Mouse (Mus musculus) B cell, adult 2 months (primary cell): ENCODE measurements around the gene Msgn1.

Experiments used
- DNase-seq, 2 experiments: peaks; one replicate each; pipeline ENCODE4 v3.0.0; 2022

Msgn1 gene

DNA sequence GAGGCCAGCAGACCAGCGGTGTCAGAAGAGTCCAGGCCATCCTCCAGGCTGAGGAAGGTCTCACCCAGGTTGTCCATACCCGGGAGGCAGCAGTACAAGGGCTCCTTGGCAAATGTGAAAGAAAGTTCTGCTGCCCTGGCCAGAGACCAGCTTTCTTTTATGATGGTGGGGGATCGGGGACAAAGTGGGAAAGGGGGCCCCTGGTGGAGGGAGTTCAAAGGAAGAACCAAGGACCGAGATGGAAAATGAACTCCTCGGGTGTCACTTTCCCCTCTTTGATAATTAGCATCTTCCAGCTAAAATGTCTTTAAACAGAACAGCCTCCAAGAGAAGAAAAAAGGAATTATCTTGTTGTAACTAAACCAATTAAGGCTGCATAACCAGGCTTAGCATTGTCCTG is at the start of gene Msgn1:
TSS of gene Msgn1 (minus strand) at position 101 of the 400 bp plus-strand sequence.
- DNase-seq = no peak

DNA sequence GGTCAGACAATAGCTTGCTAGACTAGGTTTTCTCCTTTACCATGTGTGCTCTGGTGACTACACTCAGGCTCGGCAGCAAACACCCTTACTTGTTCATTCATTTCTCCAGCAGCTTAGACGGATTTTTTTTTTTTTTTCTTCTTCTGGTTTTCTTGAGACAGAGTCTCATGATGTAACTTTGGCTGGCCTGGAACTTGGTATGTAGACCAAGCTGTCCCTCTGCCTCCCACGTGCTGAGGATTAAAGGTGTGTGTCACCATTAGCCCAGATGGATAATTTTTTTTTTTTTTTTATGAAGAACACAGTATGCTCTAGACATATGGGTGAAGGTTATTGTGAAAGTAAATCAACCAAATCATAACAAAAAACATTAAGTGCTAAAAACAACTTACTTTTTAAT is 41.5 kb upstream of the Msgn1 start:
- DNase-seq = no peak

DNA sequence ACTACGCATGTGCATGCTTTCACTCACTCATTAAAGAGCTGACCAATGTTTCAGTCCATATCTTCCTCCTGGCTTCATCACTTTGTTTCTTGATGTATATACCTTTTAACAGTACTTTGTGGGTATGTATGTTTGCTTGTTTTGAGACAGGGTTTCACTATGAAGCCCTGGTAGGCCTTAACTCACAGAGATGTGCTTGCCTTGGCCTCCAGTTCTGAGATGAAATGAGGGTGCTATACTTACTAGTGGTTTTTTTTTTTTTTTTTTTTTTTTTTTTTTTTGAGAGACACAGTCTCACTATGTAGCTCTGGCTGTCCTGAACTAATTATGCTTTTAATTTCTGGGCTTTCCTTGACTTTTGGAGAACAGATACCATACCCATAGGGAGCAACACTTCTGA is 38.7 kb upstream of the Msgn1 start:
- no peak for DNase-seq

DNA sequence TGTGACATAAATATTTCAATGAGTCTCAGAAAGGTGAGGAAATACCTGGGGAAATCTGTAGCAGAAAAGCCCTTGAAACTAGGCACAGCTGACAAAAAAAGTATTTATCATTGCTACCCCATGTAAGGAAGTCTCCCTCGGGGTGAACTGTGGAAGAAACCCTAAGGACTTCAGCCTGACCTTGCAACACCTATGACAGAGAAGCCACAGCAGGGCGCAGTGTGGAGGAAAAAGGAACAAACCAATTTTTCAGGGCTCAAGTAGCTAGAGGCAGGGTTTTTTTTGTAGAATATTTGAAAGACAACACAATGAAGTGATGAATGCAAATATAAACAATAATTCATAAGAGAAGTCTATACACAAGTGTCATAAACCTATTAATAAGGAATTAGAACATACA is 27.2 kb upstream of the Msgn1 start:
- no peak for DNase-seq

DNA sequence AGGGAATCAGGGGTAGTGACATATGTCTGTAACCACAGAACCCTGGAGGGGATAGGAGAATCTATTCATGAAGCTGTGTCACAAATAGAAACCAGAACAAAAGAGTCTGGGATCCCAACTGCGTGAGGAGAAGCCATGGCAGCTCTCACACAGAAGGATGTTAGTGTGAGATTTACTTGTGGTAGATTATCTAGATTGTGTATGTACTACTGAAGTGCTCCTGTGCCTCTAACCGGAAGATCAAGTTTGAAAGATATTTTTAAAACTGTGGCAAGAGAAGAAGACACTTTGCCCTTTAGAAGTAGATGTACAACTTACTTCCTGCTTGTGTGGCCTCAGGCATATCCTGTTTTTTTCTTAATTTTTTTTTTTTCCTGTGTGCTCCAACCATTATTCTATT is 21.5 kb upstream of the Msgn1 start:
- no peak for DNase-seq

DNA sequence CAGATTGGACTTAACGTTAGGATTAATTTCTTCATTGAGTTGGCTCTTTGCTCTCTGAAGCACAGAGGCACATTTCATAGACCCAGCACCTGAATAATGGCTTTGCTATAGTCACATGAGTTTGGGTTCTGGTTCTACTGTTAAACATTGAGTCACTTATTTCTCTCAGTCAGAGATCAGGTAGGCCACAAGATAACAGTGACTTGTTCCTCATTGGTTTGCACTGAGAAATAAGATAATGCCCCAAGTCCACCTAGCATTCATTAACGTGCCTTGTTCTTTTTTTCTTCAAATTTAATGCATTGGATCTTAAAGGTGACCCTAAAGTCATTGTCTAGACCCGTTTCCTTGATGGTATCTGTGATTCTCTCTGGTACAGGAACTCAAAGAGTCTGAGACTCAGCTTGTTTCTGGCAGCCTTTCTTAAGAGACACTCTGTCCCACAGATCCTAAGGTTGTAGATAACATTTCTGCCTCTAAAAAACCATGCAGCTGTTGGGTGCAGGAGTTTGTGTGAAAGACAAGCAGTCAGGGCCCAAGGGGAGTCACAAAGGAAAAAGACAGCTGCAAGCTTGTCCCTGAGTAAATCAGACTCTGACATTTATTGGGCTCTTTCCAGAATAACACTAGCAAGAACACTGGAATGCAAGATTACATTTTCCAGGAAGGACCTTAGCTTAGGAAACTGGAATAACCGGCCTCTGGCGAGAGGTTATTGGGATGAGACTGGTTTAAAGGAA is 17.9 kb upstream of the Msgn1 start:
- no peak for DNase-seq

DNA sequence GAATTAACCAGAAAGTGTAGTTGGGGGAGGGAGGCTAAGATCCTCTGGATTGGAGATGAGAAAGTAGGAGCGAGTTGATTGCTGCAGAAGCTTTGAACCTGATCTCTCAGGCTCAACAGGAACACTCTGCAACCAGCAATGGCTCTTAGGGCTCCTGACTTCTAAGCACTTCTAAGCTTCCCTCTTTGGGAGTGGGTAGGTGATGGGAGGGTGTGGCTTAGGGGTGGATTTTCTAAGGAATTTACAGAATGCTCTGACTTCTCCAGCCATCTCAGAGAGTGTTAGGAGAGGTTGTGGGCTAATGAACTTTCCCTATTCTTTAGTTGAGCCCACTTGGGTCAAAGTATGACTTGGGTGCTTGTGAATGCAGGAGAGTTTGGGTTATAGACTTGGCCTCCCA is 17.4 kb upstream of the Msgn1 start:
- no peak for DNase-seq

DNA sequence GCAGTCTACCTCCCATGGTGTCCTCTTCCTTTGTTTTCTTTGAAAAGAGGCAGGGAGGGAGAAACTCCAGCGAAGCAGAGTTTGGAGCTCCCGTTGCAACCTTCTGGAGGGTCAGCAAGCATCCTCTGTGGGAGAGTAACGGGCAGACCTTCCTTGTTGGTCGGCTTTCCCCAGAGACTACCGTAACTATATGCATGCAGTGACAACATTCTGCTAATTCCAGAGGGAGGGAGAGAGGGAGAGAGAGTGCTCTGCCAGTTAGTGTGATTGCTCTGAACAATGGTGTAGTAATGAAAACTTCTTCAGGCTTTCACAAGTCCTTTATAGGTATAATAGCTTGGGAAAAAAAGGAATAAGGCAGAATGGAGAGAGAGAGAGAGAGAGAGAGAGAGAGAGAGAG is 15.9 kb upstream of the Msgn1 start:
- no peak for DNase-seq

DNA sequence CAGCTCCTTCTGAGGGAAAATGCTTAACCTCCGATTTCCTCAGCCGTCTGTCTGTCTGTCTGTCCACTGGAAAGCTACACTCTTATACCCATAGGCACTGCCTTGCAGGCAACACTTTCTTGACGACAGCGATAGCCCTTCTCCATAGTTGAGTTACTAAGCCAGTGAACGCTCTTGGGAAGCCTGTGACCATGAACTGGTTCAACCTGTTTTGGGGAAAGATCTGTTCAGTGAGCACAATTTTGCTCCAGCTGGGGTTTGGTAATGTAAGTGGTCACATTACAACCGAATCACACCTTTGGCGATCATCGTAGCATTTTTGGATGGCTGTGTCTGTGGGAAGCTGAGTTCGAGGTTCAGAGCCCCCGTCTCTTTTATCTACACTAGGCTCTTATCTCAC is 14.3 kb upstream of the Msgn1 start:
- DNase-seq = no peak

DNA sequence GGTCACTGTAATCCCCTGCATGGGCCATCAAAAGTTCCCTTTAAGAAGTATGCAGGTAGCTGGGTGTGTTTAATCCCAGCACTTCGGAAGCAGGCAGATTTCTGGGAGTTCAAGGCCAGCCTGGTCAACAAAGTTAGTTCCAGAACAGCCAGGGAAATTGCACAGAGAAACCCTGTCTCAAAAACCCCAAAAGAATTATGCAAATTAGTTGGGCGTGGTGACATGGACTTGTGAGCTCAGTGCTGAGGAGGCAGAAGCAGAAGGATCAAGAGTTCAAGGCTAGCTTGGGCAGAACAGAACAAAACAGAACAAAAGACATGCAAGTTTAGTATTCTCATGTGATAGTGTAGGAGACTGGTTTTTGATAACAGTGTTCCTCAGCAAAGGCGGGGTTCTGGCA is 13.8 kb upstream of the Msgn1 start:
- peak; percentile 32 to 39 for DNase-seq

DNA sequence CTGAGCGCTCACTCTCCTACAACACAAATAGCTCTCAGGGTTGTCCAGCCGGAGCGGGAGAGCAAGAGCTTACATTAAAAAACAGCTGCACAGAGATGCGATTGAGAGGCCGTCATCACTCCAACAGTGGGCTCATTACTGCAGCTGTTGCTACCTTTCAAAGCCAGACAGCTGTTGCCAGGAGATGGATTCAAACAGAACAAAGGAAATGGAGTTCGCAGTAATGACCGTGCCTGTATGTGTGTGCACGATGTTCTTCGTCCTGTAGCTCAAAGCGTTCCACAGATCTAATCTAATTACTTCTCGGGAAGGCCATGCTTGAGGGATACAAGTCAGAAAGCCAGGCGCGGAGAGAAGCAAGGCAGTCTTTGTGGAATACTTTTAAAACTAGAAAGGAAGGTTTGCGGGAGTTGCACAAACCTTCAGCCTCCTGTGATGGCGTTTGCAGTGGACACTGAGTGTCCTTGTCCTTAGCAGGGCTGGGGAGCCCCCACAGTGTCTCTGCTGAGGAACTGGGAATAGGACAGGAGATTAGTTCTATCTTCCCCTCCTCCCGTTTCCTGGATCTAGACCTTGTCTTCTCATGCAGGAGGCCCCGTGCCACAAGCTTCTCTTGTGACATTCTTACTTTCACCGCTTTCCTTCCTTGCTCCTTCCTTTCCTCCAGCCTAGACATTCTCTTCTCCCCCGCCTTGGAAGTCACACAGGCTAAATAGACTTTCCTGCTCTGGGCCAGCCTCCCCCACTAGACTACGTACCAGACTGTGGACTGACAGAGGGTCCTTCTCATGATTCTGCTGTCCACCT is 13.0 kb upstream of the Msgn1 start:
- DNase-seq = no peak

DNA sequence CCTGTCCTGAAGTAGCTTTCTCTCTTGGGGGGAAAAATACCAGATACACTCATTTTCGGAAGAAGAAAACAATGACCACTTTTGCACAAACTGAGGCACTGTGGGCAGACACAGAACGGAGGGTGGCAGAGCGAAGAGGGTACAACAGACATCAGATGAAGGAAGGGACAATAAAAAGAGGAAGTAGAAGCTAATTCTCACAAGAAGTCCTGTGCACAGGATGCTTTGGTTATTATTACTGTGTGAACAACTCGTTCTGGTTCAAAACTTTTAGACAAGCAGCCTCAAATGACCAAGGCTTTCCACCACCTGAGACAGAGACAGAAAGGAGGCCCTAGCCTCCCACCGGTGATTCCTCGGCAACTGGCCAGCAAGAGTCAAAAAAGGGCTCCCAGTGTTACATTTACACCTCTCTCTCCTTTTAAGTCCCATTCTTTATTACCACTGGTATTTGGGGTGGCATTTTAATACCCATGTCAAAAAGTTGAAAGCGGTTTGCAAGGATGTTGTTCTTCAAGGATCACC is 9.0 kb upstream of the Msgn1 start:
- peak; percentile 70 for DNase-seq

DNA sequence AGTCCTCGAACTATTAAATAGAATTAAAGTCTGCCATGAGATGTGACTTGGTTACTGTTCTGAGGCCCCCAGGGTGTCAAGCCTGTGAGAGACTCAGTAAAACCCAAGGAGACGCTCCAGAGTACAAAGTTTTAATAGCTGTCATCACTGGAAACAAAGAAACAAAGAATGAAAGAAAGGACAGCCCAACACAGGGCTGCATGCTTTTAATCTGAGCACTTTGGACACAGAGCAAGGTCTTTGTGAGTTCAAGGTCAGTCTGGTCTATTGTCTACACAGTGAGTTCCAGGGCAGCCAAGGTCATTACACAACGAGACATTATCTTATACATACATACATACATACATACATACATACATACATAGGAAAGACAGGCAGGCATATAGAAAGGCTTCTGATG is 7.7 kb upstream of the Msgn1 start:
- DNase-seq = no peak

DNA sequence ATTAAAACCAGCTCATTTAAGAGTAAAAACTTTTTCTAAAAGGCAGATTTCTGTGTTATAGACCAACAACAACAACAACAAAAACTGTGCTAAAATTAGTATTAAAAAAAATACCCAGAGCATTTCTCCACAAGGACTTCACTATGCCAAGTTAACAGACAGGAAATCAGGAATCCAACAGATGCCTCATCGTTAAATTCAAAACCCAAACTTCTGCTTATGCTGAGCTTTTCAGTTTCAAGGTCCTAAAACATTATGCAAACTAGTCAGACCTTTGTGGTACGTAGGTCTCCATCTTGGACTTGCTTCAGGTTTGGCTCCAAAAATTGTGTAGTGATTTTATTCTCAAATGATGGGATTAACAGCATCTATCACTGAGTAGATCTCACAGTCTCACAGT is 6.8 kb upstream of the Msgn1 start:
- DNase-seq = peak in 1 of 2 experiments; percentile 38

DNA sequence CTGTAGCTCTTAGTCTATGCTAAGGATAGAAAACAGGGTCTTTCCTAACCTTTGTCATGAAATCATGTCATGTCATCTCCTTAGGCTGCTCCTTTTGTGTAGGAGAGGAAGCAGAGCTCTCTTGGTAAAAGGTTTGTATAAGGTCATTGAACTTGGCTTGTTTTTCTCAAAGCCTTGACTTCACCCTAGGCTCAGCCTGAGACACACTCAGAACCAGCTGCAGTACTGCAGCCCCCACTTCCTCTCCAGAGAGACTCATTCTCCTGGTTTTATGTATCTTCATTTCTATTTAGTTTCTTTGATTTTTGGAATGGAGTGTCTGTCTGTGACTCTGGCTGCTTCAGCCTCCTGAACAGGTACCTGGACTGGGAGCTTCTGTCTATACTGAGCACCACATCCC is 6.0 kb upstream of the Msgn1 start:
- DNase-seq = peak; percentile 29 to 32

DNA sequence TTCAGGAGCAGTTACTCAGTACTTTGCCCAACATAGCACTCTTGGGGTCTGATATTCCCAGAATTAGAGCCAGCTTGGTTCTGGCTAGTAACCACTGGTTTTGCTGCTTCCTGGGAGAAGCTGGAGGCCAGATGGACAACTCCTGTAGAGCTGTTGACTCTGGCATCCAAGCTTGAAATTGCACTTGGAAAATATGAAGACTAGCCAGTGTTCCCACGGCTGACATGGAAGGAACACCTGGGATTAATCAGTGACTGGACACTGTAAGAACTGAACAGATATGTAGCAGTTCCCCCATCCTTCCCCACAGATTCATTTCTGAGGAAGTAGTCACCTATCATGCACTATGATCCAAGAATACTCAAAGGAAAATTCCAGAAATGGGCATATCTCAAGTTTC is 4.1 kb upstream of the Msgn1 start:
- DNase-seq = no peak

DNA sequence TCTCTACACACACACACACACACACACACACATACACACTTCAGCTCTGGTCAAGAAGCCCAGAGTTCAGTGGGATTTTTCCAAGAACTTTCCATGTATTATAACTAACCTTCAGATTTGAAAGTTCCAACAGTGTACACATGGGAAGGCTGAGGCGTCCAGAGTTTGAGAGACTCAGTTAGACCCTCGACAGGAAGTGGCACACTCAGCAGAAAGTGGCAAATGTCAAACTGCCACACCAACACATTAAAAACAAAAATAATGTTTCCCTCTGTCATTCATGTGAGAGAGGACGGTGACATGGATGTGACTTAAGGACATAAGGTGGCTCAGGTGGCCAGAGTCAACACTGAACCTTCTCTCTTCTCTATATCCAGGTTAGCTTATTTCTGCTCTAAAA is 1.6 kb upstream of the Msgn1 start:
- no peak for DNase-seq

DNA sequence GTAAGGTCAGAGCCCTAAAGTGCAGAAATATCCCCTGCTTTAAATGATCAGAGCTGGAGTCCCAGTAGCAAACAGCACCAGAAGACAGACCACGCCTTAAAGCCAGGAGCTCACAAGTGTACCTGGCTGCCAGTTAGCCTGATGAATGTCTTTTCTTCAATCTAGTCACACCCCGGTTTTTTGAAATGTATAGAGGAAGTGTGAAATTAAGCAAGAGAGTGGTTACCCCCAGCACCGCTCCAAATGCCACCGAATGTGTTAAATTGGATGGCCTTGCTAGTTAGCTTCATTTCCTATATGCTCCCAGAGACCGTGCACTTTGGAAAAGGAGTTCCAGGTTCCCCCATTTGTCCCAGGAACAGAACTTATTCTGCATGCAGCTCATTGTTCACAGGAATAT is 864 bp upstream of the Msgn1 start:
- no peak for DNase-seq

DNA sequence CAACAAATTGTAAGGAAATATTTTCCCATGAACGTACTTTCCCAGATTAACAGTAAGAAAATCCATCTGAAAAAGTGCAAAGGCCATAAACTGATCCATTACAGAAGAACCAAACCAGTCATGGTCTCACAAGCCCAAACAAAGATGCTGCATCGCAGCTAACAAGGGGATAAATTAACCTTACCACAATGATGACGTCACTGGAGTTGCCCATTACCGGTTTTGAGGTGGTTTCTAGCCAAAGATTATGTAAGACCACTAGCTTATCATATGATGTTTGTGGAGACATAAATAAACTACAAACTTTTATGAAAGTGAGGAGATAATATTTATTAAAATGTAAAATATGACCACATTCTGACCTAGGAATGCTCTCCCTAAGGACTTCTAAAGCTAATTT is 2.5 kb downstream of the Msgn1 start:
- no peak for DNase-seq

DNA sequence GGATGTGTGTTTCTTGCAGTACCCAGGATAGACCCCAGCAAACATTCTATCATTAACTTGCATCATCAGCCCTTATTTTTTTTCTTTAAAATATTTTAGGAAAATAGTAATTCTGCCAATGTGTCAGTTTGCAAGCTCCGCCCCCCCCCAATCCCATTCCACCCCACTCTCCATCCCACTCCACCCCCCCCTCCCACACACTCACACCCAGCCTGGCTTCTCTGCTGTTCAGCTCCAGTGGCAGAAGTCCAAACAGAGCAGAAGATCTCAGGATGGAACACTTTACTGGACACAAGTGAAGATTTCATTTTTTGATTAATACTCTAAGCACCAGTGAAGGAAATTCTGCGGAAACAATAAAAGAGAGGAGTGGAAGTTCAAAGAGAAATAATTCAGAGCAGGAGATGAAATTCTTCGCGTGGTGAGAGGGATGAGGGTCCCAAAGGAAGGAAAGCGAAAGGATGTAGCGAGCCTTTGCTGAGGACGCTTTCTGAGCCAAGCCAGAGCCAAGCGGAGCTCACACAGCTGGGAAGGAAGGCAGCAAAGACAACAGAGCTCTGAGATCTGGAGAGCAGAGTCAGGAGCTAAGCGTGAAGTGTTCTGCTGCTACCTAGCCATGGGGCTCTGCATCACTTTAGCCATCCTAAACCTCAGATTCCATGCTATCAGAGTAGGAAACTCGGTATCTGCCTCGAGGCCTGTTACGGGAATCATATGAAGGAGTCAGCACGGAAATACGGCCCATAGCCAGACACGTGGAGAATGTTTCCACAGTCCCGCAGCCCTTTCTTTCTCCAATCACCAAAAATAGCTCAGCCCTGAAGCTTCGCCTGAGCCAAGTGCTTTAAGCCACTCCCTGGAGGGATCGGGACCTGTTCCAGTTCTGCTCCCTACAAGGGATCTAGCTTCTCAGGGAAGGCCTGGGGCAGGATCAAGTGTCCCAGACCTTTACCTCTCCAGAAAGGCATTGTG is 4.8 kb downstream of the Msgn1 start:
- no peak for DNase-seq

DNA sequence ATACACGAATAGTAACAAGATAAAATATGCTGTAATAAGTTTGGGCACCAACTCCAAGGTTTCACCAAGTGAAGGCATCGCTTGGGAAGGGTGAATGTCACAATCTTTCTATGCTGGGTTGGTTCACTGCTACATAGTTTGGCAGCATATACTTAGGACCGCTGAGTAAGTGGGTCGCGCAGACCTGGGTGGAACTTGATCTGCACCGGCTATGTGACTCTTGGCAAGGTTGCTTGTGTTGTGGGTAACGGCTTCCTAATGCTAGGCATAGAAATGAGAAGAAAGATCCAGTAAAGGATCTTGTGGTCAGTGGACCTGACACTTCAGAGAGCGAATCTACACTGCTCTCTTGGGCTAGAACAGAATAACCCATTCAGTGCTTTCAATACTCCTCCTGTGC is 6.3 kb downstream of the Msgn1 start:
- DNase-seq = no peak

DNA sequence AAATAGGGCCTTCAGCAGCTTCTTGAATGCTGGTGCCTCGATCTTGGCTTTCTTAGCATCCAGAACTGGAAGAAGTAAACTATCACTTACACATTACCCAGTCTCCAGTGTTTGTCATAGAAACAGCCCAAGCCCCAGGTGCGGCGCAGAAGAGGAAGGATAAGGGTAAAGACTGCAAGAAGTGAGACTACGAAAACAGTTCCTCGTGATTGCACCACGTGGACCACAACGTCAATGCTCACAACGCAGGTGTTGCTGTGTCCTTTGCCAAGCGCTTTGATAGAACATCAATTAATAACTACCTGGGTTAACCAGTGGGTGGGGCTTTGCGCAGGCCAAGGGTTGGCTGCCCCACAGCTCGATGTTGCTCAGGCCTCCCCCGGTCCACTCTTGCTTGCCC is 8.1 kb downstream of the Msgn1 start:
- peak; percentile 65 to 68 for DNase-seq

DNA sequence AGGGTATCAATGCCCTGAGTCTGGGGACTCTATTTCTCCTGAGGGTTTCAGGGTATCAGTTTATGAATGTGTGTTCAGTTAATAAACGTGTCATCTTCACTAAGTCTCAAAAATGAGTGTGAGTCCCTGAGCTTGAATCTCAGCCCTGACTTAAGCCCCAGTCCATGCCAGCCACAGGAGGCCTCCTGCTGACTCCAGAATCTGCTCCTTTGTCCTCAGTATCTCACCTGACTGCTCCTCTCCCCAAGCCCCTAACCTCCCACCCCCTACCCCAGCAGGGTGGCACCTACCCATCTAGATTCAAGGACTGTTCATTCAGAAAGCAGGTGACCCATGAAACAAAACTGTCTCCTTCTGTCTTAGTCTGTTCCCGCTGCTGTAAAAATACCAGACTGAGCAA is 10.2 kb downstream of the Msgn1 start:
- no peak for DNase-seq
